Comparison of ENCODE assay signal across 8 mouse cellular contexts in the genomic region with DNA sequence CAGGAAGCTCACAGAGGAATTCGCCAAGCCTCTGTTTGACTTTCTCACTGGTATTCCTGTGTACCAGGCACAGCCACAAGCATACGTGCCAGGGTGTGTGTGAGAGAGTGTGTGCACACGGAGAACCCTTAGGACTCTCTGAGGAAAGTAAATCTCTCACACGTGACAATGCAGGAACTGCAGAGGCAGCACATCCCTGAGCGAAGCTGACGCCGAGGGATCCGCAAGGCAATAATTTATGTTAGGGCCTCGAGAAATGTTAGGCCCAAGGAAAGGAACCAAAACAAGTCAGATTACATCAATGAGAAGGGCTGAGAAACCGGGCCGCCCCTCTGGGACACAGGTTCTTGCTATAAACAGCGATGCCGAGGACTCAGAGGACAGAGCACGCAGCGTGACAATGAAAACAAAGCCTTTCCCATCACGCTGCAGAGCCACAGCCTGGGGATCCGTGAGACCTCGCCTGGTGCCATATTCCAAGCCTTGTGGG.
DNase-seq lines count a peak whose midpoint lies in the region; ATAC-seq and TF ChIP-seq lines count a peak whose summit lies in the region.

No protein-coding gene starts in this region.

- H3K9ac ChIP-seq in stomach, postnatal 0 days (ENCODE audit: low read length), result no peak overlapping the region

- H3K36me3 ChIP-seq in stomach, postnatal 0 days (ENCODE audit: control insufficient read depth, insufficient read depth, low read length), result no peaks in the 10 kb centered on the region

- ATAC-seq in stomach, postnatal 0 days (ENCODE audit: low FRiP score, low TSS enrichment), result peak; percentile 95

- peaks cover 4% of the 10 kb centered on the region for H3K4me1 ChIP-seq in stomach, postnatal 0 days (replicated peaks; ENCODE audit: control insufficient read depth, insufficient read depth)

- WGBS in stomach, postnatal 0 days, result 30% methylated on average over 18 of the region's 18 CpGs

- peak overlapping the region; percentile 83 for H3K27ac ChIP-seq in stomach, postnatal 0 days (replicated peaks)

- H3K4me2 ChIP-seq in stomach, postnatal 0 days (replicated peaks; ENCODE audit: low read depth), result 0 out of 2 replicates have a peak overlapping the region, but pooled peaks have one; percentile 21

- no peak for TF ChIP-seq CTCF in stomach, postnatal 0 days (IDR thresholded peaks at IDR 0.05; ENCODE audit: low read depth)

- no peak for TF ChIP-seq EP300 in stomach, postnatal 0 days (optimal IDR thresholded peaks at IDR 0.05)

- DNase-seq in embryo, embryonic 10 days (ENCODE audit: low spot score), result peak; percentile 36
- no peak for DNase-seq in embryo, embryonic 9.5 days (ENCODE audit: extremely low spot score)
- DNase-seq in right cerebral cortex, adult 2 months (ENCODE audit: low spot score in 2 of 2), result peak; percentile 23 to 26
- DNase-seq in right cerebral cortex, postnatal 36 days (ENCODE audit: low spot score in 2 of 2), result no peak
- DNase-seq in mesoderm, embryonic 11.5 days (ENCODE audit: low read depth, low spot score), result peak; percentile 65
- DNase-seq in stomach, postnatal 0 days (ENCODE audit: low spot score), result peak; percentile 80
- DNase-seq in ovary, adult 18-20 months (ENCODE audit: low spot score), result no peak
- no peak for DNase-seq in gastrocnemius, postnatal 4 days (ENCODE audit: low spot score in 2 of 2)

- H3K27me3 ChIP-seq in stomach, postnatal 0 days (ENCODE audit: control insufficient read depth, insufficient read depth, low read length), result no peaks in the 10 kb centered on the region

- no peak overlapping the region for H3K4me3 ChIP-seq in stomach, postnatal 0 days (ENCODE audit: low read depth, low read length)

- no peaks in the 10 kb centered on the region for H3K9me3 ChIP-seq in stomach, postnatal 0 days (ENCODE audit: control insufficient read depth, low read length)

Comparison
In these comparisons a context has a peak if more than half of its experiments do, and no peak if none do; other contexts are left out.
1. DNase-seq: peak in embryo, embryonic 10 days (single experiment), right cerebral cortex, adult 2 months (2 of 2), mesoderm, embryonic 11.5 days (single experiment) and stomach, postnatal 0 days (single experiment); none in embryo, embryonic 9.5 days (single experiment), right cerebral cortex, postnatal 36 days (0 of 2), ovary, adult 18-20 months (single experiment) and gastrocnemius, postnatal 4 days (0 of 2).